Mouse (Mus musculus): ENCODE results near the gene Krt31.

The Krt31 gene

DNA sequence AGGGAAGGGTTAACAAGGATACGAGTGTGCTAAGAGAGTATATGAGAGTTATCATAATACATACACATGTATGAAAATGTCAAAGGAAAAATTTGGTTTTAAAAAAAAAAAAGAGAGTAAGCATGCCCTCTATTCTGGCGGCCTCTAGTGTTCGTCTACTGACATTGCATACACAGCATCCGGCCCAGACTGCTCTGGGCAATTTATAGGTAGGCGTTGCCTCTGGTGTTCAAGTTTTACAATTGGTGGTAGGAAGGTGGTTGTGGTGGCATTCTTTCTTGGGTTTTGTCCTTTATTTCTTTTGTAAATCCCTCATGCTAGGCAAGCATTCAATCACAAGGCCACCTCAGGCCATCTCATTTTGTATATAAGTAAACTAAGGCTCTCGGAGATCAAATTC lies 45.5 kb downstream of the Krt31 start:
- no peak for DNase-seq

DNA sequence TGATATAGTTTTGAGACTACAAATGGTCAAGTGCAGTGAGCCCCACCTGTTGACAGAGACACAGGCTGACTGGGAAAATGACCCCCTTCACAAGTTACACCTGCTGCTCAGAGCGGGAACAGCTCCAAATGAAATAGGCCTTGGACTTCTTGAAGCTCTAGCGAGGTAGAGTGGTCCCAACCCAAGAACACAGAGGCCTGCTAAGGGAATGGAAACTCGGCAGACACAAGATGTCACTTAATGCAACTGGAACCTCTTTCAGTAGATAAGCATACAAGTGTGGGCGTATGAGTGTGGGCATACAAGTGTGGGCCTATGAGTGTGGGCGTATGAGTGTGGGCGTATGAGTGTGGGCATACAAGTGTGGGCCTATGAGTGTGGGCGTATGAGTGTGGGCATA lies 51.3 kb downstream of the Krt31 start:
- DNase-seq, result no peak

Data from cerebellum, adult 11-12 months (tissue).